Comparison of ENCODE assay signal across 8 mouse cellular contexts in genomic region chr2:130423397-130424125, GRCm38 (mm10). TPM values are rescaled to one million over a fixed set of nuclear protein-coding genes. Genes with fewer than 3 reads are reported as not detected.
DNase-seq lines count a peak whose midpoint lies in the region; ATAC-seq and TF ChIP-seq lines count a peak whose summit lies in the region.

No protein-coding gene starts in this region.

- no peaks in the 10 kb centered on the region for H3K27me3 ChIP-seq in embryonic facial prominence, embryonic 10.5 days (replicated peaks; ENCODE audit: low read depth, poor library complexity, severe bottlenecking)
- no peaks in the 10 kb centered on the region for H3K27me3 ChIP-seq in limb, embryonic 14.5 days (ENCODE audit: control insufficient read depth, insufficient read depth, low read length)
- H3K27me3 ChIP-seq in midbrain, embryonic 14.5 days (ENCODE audit: control insufficient read depth, insufficient read depth, low read length), result no peaks in the 10 kb centered on the region
- H3K27me3 ChIP-seq in splenic B cell, adult 2 months (ENCODE audit: control insufficient read depth, insufficient read depth, low read length, poor library complexity, severe bottlenecking), result no peaks in the 10 kb centered on the region

- peak overlapping the region; percentile 89 for H3K4me2 ChIP-seq in limb, embryonic 14.5 days (replicated peaks; ENCODE audit: low read depth, low read length, severe bottlenecking)
- peak overlapping the region; percentile 80 for H3K4me2 ChIP-seq in midbrain, embryonic 14.5 days (ENCODE audit: low read length)

- DNase-seq in 416B (ENCODE audit: low read depth), result peak; percentile 71
- DNase-seq in adrenal gland, adult 8-10 months, result peak; percentile 71
- peak; percentile 87 for DNase-seq in embryonic facial prominence, embryonic 10.5 days (ENCODE audit: low spot score)
- DNase-seq in heart, adult 8-10 months (ENCODE audit: low spot score), result peak; percentile 68
- peak; percentile 54 to 69 for DNase-seq in kidney, adult 8-10 months
- DNase-seq in limb, embryonic 14.5 days (ENCODE audit: low spot score), result peak; percentile 68
- DNase-seq in midbrain, embryonic 14.5 days, result peak; percentile 94
- peak; percentile 82 for DNase-seq in splenic B cell, adult 2 months (ENCODE audit: low read depth, low spot score)

- peak overlapping the region; percentile 96 for H3K27ac ChIP-seq in embryonic facial prominence, embryonic 10.5 days (replicated peaks)
- peak overlapping the region; percentile 95 for H3K27ac ChIP-seq in limb, embryonic 14.5 days (replicated peaks; ENCODE audit: low read depth, low read length)
- peak overlapping the region; percentile 95 for H3K27ac ChIP-seq in midbrain, embryonic 14.5 days (replicated peaks; ENCODE audit: low read depth, low read length)

- no peak; the same call in 1 of the 2 replicates for TF ChIP-seq POLR2A in limb, embryonic 14.5 days (IDR thresholded peaks at IDR 0.05; ENCODE audit: borderline replicate concordance, extremely low read depth, insufficient read depth, insufficient read length)

- H3K4me1 ChIP-seq in embryonic facial prominence, embryonic 10.5 days, result peaks cover 30% of the 10 kb centered on the region
- peaks cover 17% of the 10 kb centered on the region for H3K4me1 ChIP-seq in limb, embryonic 14.5 days (ENCODE audit: control insufficient read depth, insufficient read depth, low read length)
- H3K4me1 ChIP-seq in midbrain, embryonic 14.5 days (ENCODE audit: control insufficient read depth, insufficient read depth, low read length), result peaks cover 19% of the 10 kb centered on the region

- H3K4me3 ChIP-seq in embryonic facial prominence, embryonic 10.5 days, result peak overlapping the region; percentile 78
- peak overlapping the region; percentile 71 for H3K4me3 ChIP-seq in limb, embryonic 14.5 days (replicated peaks; ENCODE audit: low read length)
- peak overlapping the region; percentile 73 for H3K4me3 ChIP-seq in midbrain, embryonic 14.5 days (replicated peaks; ENCODE audit: low read depth, low read length)

- H3K36me3 ChIP-seq in embryonic facial prominence, embryonic 10.5 days (replicated peaks), result peaks cover 54% of the 10 kb centered on the region
- H3K36me3 ChIP-seq in limb, embryonic 14.5 days (ENCODE audit: control insufficient read depth, insufficient read depth, low read length), result peaks cover 14% of the 10 kb centered on the region
- peaks cover 8% of the 10 kb centered on the region; the same call in 1 of the 2 replicates for H3K36me3 ChIP-seq in midbrain, embryonic 14.5 days (ENCODE audit: control insufficient read depth, insufficient read depth, low read length)
- H3K36me3 ChIP-seq in splenic B cell, adult 2 months (ENCODE audit: control insufficient read depth, insufficient read depth, low read length, poor library complexity, severe bottlenecking), result peaks cover 2% of the 10 kb centered on the region; the same call in 1 of the 2 replicates

- ATAC-seq in limb, embryonic 14.5 days (ENCODE audit: low FRiP score, low read depth), result peak; percentile 74
- peak; percentile 74 for ATAC-seq in midbrain, embryonic 14.5 days (ENCODE audit: low FRiP score, low TSS enrichment)

- 19% methylated on average over 49 of the region's 49 CpGs for WGBS in embryonic facial prominence, embryonic 10.5 days
- WGBS in limb, embryonic 14.5 days, result 16% methylated on average over 45 of the region's 49 CpGs
- 15% methylated on average over 49 of the region's 49 CpGs for WGBS in midbrain, embryonic 14.5 days

- no peaks in the 10 kb centered on the region for H3K9me3 ChIP-seq in embryonic facial prominence, embryonic 10.5 days
- no peaks in the 10 kb centered on the region for H3K9me3 ChIP-seq in limb, embryonic 14.5 days (ENCODE audit: control insufficient read depth, low read length)
- no peaks in the 10 kb centered on the region for H3K9me3 ChIP-seq in midbrain, embryonic 14.5 days (ENCODE audit: control insufficient read depth, low read length)

- peak overlapping the region; percentile 70 for H3K9ac ChIP-seq in limb, embryonic 14.5 days (ENCODE audit: low read depth, low read length, severe bottlenecking)
- peak overlapping the region; percentile 78 for H3K9ac ChIP-seq in midbrain, embryonic 14.5 days (replicated peaks; ENCODE audit: low read length)

RNA-seq across cellular contexts. Expression of gene Vps16, which starts 0.6 kb away (rescaled TPM):
- total RNA-seq in adrenal gland, adult 8-10 months (2022), result 10 to 100 TPM; 71.0 to 93.1 (median 71.7) TPM
- 112 and 122 TPM in 2 replicates for polyA plus RNA-seq in embryonic facial prominence, embryonic 10.5 days (2016; fragmentation: Nextera tagmentation; extraction: Ambion mirVana)
- 10 to 100 TPM; 21.6 to 28.9 (median 24.7) TPM for total RNA-seq in heart, adult 8-10 months (2022)
- 148 and 170 TPM in 2 replicates for polyA plus RNA-seq in limb, embryonic 14.5 days (2012; rRNA removed)
- polyA plus RNA-seq in limb, embryonic 14.5 days (2014; fragmentation: Nextera tagmentation; extraction: Ambion mirVana), result 67.0 and 82.3 TPM in 2 replicates
- polyA plus RNA-seq in midbrain, embryonic 14.5 days (2014; fragmentation: Nextera tagmentation; extraction: Ambion mirVana), result 88.2 and 88.6 TPM in 2 replicates

RNA-seq across cellular contexts. Expression of gene Pced1a, which starts 0.9 kb away (rescaled TPM):
- total RNA-seq in adrenal gland, adult 8-10 months (2022), result 10 to 100 TPM; 17.4 to 24.5 (median 19.7) TPM
- polyA plus RNA-seq in embryonic facial prominence, embryonic 10.5 days (2016; fragmentation: Nextera tagmentation; extraction: Ambion mirVana), result 13.9 and 14.0 TPM in 2 replicates
- total RNA-seq in heart, adult 8-10 months (2022), result 1 to 10 TPM; 6.1 to 7.2 (median 6.5) TPM
- 57.5 and 64.1 TPM in 2 replicates for polyA plus RNA-seq in limb, embryonic 14.5 days (2012; rRNA removed)
- polyA plus RNA-seq in limb, embryonic 14.5 days (2014; fragmentation: Nextera tagmentation; extraction: Ambion mirVana), result 13.0 and 13.2 TPM in 2 replicates
- 10.1 and 15.1 TPM in 2 replicates for polyA plus RNA-seq in midbrain, embryonic 14.5 days (2014; fragmentation: Nextera tagmentation; extraction: Ambion mirVana)

RNA-seq across cellular contexts. Expression of gene Tmem239, which starts 17.3 kb away (rescaled TPM):
- not detected for total RNA-seq in adrenal gland, adult 8-10 months (2022)
- not detected in 2 replicates for polyA plus RNA-seq in embryonic facial prominence, embryonic 10.5 days (2016; fragmentation: Nextera tagmentation; extraction: Ambion mirVana)
- total RNA-seq in heart, adult 8-10 months (2022), result not detected
- polyA plus RNA-seq in limb, embryonic 14.5 days (2012; rRNA removed), result not detected in 2 replicates
- not detected in 2 replicates for polyA plus RNA-seq in limb, embryonic 14.5 days (2014; fragmentation: Nextera tagmentation; extraction: Ambion mirVana)
- not detected in 2 replicates for polyA plus RNA-seq in midbrain, embryonic 14.5 days (2014; fragmentation: Nextera tagmentation; extraction: Ambion mirVana)

RNA-seq across cellular contexts. Expression of gene 1700020A23Rik, which starts 18.5 kb away (rescaled TPM):
- 1 to 10 TPM in 1 of 4 experiments, not detected in 3; 4.6 TPM for total RNA-seq in adrenal gland, adult 8-10 months (2022)
- polyA plus RNA-seq in embryonic facial prominence, embryonic 10.5 days (2016; fragmentation: Nextera tagmentation; extraction: Ambion mirVana), result not detected in 2 replicates
- total RNA-seq in heart, adult 8-10 months (2022), result not detected
- not detected in 2 replicates for polyA plus RNA-seq in limb, embryonic 14.5 days (2012; rRNA removed)
- polyA plus RNA-seq in limb, embryonic 14.5 days (2014; fragmentation: Nextera tagmentation; extraction: Ambion mirVana), result not detected in 2 replicates
- polyA plus RNA-seq in midbrain, embryonic 14.5 days (2014; fragmentation: Nextera tagmentation; extraction: Ambion mirVana), result not detected in 2 replicates

RNA-seq across cellular contexts. Expression of gene Gm28372, which starts 18.5 kb away (rescaled TPM):
- not detected for total RNA-seq in adrenal gland, adult 8-10 months (2022)
- polyA plus RNA-seq in embryonic facial prominence, embryonic 10.5 days (2016; fragmentation: Nextera tagmentation; extraction: Ambion mirVana), result 0.08 TPM in 1 of 2 replicates, not detected in the other
- total RNA-seq in heart, adult 8-10 months (2022), result not detected
- not detected in 2 replicates for polyA plus RNA-seq in limb, embryonic 14.5 days (2012; rRNA removed)
- polyA plus RNA-seq in limb, embryonic 14.5 days (2014; fragmentation: Nextera tagmentation; extraction: Ambion mirVana), result not detected in 2 replicates
- polyA plus RNA-seq in midbrain, embryonic 14.5 days (2014; fragmentation: Nextera tagmentation; extraction: Ambion mirVana), result 0.15 TPM in 1 of 2 replicates, not detected in the other

Comparison
In these comparisons a context has a peak if more than half of its experiments do, and no peak if none do; other contexts are left out.
1. Peak in every context shown above with its lines: DNase-seq, ATAC-seq, H3K4me3 ChIP-seq and H3K27ac ChIP-seq.